Mouse (Mus musculus) CH12.LX (cell line): ENCODE data around the gene Slc24a1. TPM values are rescaled to one million over a fixed set of nuclear protein-coding genes. Genes with fewer than 3 reads are reported as not detected.
A peak's percentile ranks its signal among the peaks of the same experiment; 100 is the strongest.

Experiments
- DNase-seq: peaks from one replicate; pipeline ENCODE4 v3.0.0-alpha.2; 2013; ENCODE audit errors: extremely low read depth
- H3K27ac ChIP-seq: 2 replicates; pipeline ENCODE4 v1.5.1; 2012; ENCODE audit warnings: low read depth, mild to moderate bottlenecking, control low read depth, moderate library complexity; ENCODE audit not compliant: insufficient read depth
- H3K27me3 ChIP-seq: replicated peaks from 2 replicates; pipeline ENCODE3; 2012; ENCODE audit warnings: inconsistent platforms
- H3K36me3 ChIP-seq, 2 experiments: replicated peaks in 1 of 2; 2 replicates each; pipeline versions ENCODE3 to v1.6.1; 2012; ENCODE audit warnings: inconsistent platforms in 1 of 2, low read length in 1 of 2, mild to moderate bottlenecking in 1 of 2, mixed read lengths in 1 of 2, moderate library complexity in 1 of 2; ENCODE audit not compliant: control insufficient read depth in 1 of 2, insufficient read depth in 1 of 2
- H3K4me1 ChIP-seq, 2 experiments: 2 replicates each; pipeline ENCODE4 v1.6.1; 2012; ENCODE audit warnings: inconsistent platforms in 1 of 2, moderate library complexity in 1 of 2; ENCODE audit not compliant: insufficient read depth in 2 of 2, control insufficient read depth in 1 of 2
- H3K4me2 ChIP-seq: 2 replicates; pipeline ENCODE4 v1.6.1; 2012; ENCODE audit warnings: low read depth, mild to moderate bottlenecking, control low read depth; ENCODE audit not compliant: poor library complexity, insufficient read depth, severe bottlenecking
- H3K4me3 ChIP-seq, 3 experiments: fragments of 150-350 bp in 1 of 3; sonication (generic) in 1 of 3; replicated peaks in 1 of 3; 2 replicates each; pipeline versions ENCODE3 to v1.5.1; 2011 to 2012; ENCODE audit warnings: low read depth in 2 of 3, low read length in 2 of 3, mild to moderate bottlenecking in 2 of 3, moderate library complexity in 2 of 3, control low read depth in 1 of 3, improper control_type of control experiment in 1 of 3, inconsistent platforms in 1 of 3, mixed read lengths in 1 of 3; ENCODE audit not compliant: poor library complexity in 1 of 3
- H3K79me2 ChIP-seq: replicated peaks from 2 replicates; pipeline ENCODE4 v1.6.1; 2012; ENCODE audit warnings: mild to moderate bottlenecking, moderate library complexity; ENCODE audit not compliant: control insufficient read depth, poor library complexity, insufficient read depth, severe bottlenecking; ENCODE audit errors: extremely low read depth
- H3K9ac ChIP-seq: 2 replicates; pipeline ENCODE4 v1.6.1; 2012; ENCODE audit warnings: low read depth, mild to moderate bottlenecking, control low read depth, moderate library complexity; ENCODE audit not compliant: insufficient read depth
- H3K9me3 ChIP-seq: replicated peaks from 2 replicates; pipeline ENCODE3; 2012; ENCODE audit warnings: low read length, inconsistent platforms, mixed read lengths
- BHLHE40 ChIP-seq: IDR thresholded peaks from 2 replicates; pipeline ENCODE4 v1.6.1; 2011; ENCODE audit warnings: mild to moderate bottlenecking, low read depth, low read length, improper control_type of control experiment
- CHD1 ChIP-seq: IDR thresholded peaks from 2 replicates; pipeline ENCODE4 v1.6.1; 2012; ENCODE audit warnings: low read depth, low read length, improper control_type of control experiment, inconsistent platforms
- CHD2 ChIP-seq: IDR thresholded peaks from 2 replicates; pipeline ENCODE4 v1.6.1; 2011; ENCODE audit warnings: low read length, improper control_type of control experiment
- E2F4 ChIP-seq: IDR thresholded peaks from 2 replicates; pipeline ENCODE4 v1.6.1; 2011; ENCODE audit warnings: low read depth, low read length, improper control_type of control experiment; ENCODE audit not compliant: insufficient replicate concordance
- ELF1 ChIP-seq: IDR thresholded peaks from 2 replicates; pipeline ENCODE4 v1.6.1; 2014; ENCODE audit warnings: low read depth, mild to moderate bottlenecking, inconsistent platforms, low read length, improper control_type of control experiment
- EP300 ChIP-seq: IDR thresholded peaks from 2 replicates; pipeline ENCODE4 v1.6.1; 2011; ENCODE audit warnings: low read length, improper control_type of control experiment
- ETS1 ChIP-seq: conservative IDR thresholded peaks from 2 replicates; pipeline ENCODE4 v1.6.1; 2012; ENCODE audit warnings: low read depth, mild to moderate bottlenecking, inconsistent platforms, low read length, improper control_type of control experiment, moderate library complexity
- GABPA ChIP-seq: IDR thresholded peaks from 2 replicates; pipeline ENCODE4 v1.6.1; 2012; ENCODE audit warnings: low read depth, low read length, improper control_type of control experiment, inconsistent platforms; ENCODE audit not compliant: insufficient replicate concordance
- HCFC1 ChIP-seq: IDR thresholded peaks from 2 replicates; pipeline ENCODE4 v1.6.1; 2012; ENCODE audit warnings: low read depth, mild to moderate bottlenecking, inconsistent platforms, low read length, improper control_type of control experiment
- IRF4 ChIP-seq: IDR thresholded peaks from 2 replicates; pipeline ENCODE4 v1.6.1; 2014; ENCODE audit warnings: low read depth, mild to moderate bottlenecking, inconsistent platforms, low read length, improper control_type of control experiment
- JUN ChIP-seq: IDR thresholded peaks from 2 replicates; pipeline ENCODE4 v1.6.1; 2011; ENCODE audit warnings: low read depth, mild to moderate bottlenecking, low read length, improper control_type of control experiment, moderate library complexity; ENCODE audit not compliant: insufficient read depth
- JUND ChIP-seq: conservative IDR thresholded peaks from 2 replicates; pipeline ENCODE4 v1.6.1; 2011; ENCODE audit warnings: low read depth, low read length, improper control_type of control experiment
- KAT2A ChIP-seq: IDR thresholded peaks from 2 replicates; pipeline ENCODE4 v1.6.1; 2012; ENCODE audit warnings: low read length, improper control_type of control experiment, inconsistent platforms; ENCODE audit not compliant: insufficient replicate concordance
- MAX ChIP-seq: IDR thresholded peaks from 2 replicates; pipeline ENCODE4 v1.6.1; 2011; ENCODE audit warnings: low read length, improper control_type of control experiment
- MAZ ChIP-seq: IDR thresholded peaks from 2 replicates; pipeline ENCODE4 v1.6.1; 2012; ENCODE audit warnings: low read depth, mild to moderate bottlenecking, inconsistent platforms, low read length, improper control_type of control experiment, moderate library complexity
- NELFE ChIP-seq: IDR thresholded peaks from 2 replicates; pipeline ENCODE4 v1.6.1; 2011; ENCODE audit warnings: low read depth, low read length, improper control_type of control experiment
- POLR2A ChIP-seq: IDR thresholded peaks from 2 replicates; pipeline ENCODE4 v1.6.1; 2011; ENCODE audit warnings: low read depth, mild to moderate bottlenecking, improper control_type of control experiment, low read length
- RAD21 ChIP-seq: IDR thresholded peaks from 2 replicates; pipeline ENCODE4 v1.6.1; 2011; ENCODE audit warnings: low read depth, mild to moderate bottlenecking, low read length, improper control_type of control experiment, moderate library complexity
- ZKSCAN1 ChIP-seq: IDR thresholded peaks from 2 replicates; pipeline ENCODE4 v1.6.1; 2012; ENCODE audit warnings: low read depth, inconsistent platforms, low read length, improper control_type of control experiment, borderline replicate concordance
- ZMIZ1 ChIP-seq: IDR thresholded peaks from 2 replicates; pipeline ENCODE4 v1.6.1; 2012; ENCODE audit warnings: low read depth, mild to moderate bottlenecking, inconsistent platforms, low read length, improper control_type of control experiment
- ZNF384 ChIP-seq: IDR thresholded peaks from 2 replicates; pipeline ENCODE4 v1.6.1; 2012; ENCODE audit warnings: low read depth, low read length, improper control_type of control experiment, inconsistent platforms
- dilution Hi-C: fragments of 300-500 bp; cut with MboI; formaldehyde crosslinking; loops from 2 replicates; pipeline ENCODE4 v1.14.3; 2020; ENCODE audit warnings: low sequenced_read_pairs; ENCODE audit not compliant: extremely low pct_unique_long_range_greater_than_20kb, extremely low pct_ligation_motif_present
- in situ Hi-C: fragments of 300-500 bp; cut with MboI; formaldehyde crosslinking; loops from 3 replicates; pipeline ENCODE4 v1.14.3; 2019; ENCODE audit warnings: low sequenced_read_pairs, low pct_ligation_motif_present, low pct_unique_long_range_greater_than_20kb, mixed read lengths
- polyA plus RNA-seq: library from polyadenylated mRNA; unstranded; fragments of >175 nt; gene quantifications from 2 replicates; pipeline ENCODE4 v1.2.1, GENCODE M21; 2012; ENCODE audit warnings: low read depth; ENCODE audit not compliant: insufficient read length
- total RNA-seq, 2 experiments: library from RNA; depleted of rRNA; stranded (reverse); fragments of 300-350 nt in 1 of 2; fragments of >200 nt in 1 of 2; gene quantifications; 2 replicates each; pipeline ENCODE4 v1.2.3; 2012 to 2014

Gene Slc24a1
- total and polyA plus RNA-seq, 3 experiments, result under 0.01 to 0.11 TPM; not detected in 1

GRCm38 (mm10) chr9:64960117-64960977 lies 8.9 kb upstream of the Slc24a1 start, which contains the start of gene Ints14 (continued):
- peak; percentile 71 for TF ChIP-seq MAZ
- TF ChIP-seq ETS1, result 0 out of 2 replicates have a peak, but pooled peaks have one; percentile 10
- TF ChIP-seq NELFE, result peak; percentile 86
- no peak for TF ChIP-seq BHLHE40
- TF ChIP-seq IRF4, result peak; percentile 76
- peak; percentile 89 for TF ChIP-seq HCFC1
- TF ChIP-seq POLR2A, result peak; percentile 97
- no peak; the same call in 1 of the 2 replicates for TF ChIP-seq MAX
- no peak for TF ChIP-seq EP300
- peak; percentile 82 for TF ChIP-seq ZMIZ1
- no peak for TF ChIP-seq CHD1
- TF ChIP-seq JUND, result no peak; the same call in 1 of the 2 replicates
- no peak for TF ChIP-seq ZKSCAN1
- peak; percentile 67; the same call in 1 of the 2 replicates for TF ChIP-seq CHD2
- TF ChIP-seq, all 38 proteins: peak for 23

- peaks cover 8% of the 10 kb centered on the region for H3K9me3 ChIP-seq
- peaks cover under 1% of the 10 kb centered on the region in 2 experiments for H3K36me3 ChIP-seq
- no peak overlapping the region for H3K9ac ChIP-seq
- H3K4me1 ChIP-seq, result peaks cover 0 to 21% of the 10 kb centered on the region in 2 experiments; a peak in 2 of 4 replicates
- TF ChIP-seq E2F4 (no peak), CHD1 (no peak), ZNF384 (0 out of 2 replicates have a peak, but pooled peaks have one; percentile 16), CHD2 (no peak), ZMIZ1 (no peak)
- H3K4me2 ChIP-seq, result no peak overlapping the region
- H3K27ac ChIP-seq, result no peak overlapping the region
- peaks cover 22% of the 10 kb centered on the region for H3K27me3 ChIP-seq
- dilution Hi-C loops (no loop called here), in situ Hi-C loops (no loop called here)
- peaks cover 8% of the 10 kb centered on the region for H3K79me2 ChIP-seq
- no peak for DNase-seq
- no peak overlapping the region for H3K4me3 ChIP-seq
These were observed 5.9 kb upstream of the Slc24a1 start for GRCm38 (mm10) chr9:64957276-64957675.

- Histone ChIP-seq H3K79me2 (peaks cover under 1% of the 10 kb centered on the region; the same call in 1 of the 2 replicates), H3K4me1 (peaks cover 0 to 15% of the 10 kb centered on the region in 2 experiments; a peak in 2 of 4 replicates), H3K36me3 (no peaks in the 10 kb centered on the region), H3K9me3 (peaks cover 8% of the 10 kb centered on the region), H3K4me3 (peak overlapping the region in 1 of 3 experiments; percentile 52), H3K27me3 (peaks cover 31% of the 10 kb centered on the region), H3K9ac (no peak overlapping the region), H3K27ac (no peak overlapping the region), H3K4me2 (peak overlapping the region; percentile 19)
- dilution Hi-C loops, result no loop called here
- in situ Hi-C loops, result no loop called here
- TF ChIP-seq JUN (no peak), ZMIZ1 (no peak), POLR2A (peak; percentile 14; the same call in 1 of the 2 replicates), GABPA (no peak), RAD21 (no peak), KAT2A (no peak), MAX (no peak), ELF1 (no peak)
- DNase-seq, result peak; percentile 23
These were observed 4.9 kb upstream of the Slc24a1 start for GRCm38 (mm10) chr9:64956337-64956736.
